Mouse (Mus musculus) layer of hippocampus, adult 9-10 months (tissue): ENCODE measurements around the gene Slc24a4.

ENCODE experiments used
- DNase-seq: peaks from one replicate; pipeline ENCODE4 v3.0.0; 2022; ENCODE audit warnings: low spot score

Gene Slc24a4

GRCm38 (mm10) chr12:102128081-102128790 lies at the start of gene Slc24a4:
TSS of gene Slc24a4 (plus strand) at chr12:102128733.
- no peak for DNase-seq

- DNase-seq, result no peak
These were observed 45.7 kb upstream of the Slc24a4 start for GRCm38 (mm10) chr12:102082648-102083425.

GRCm38 (mm10) chr12:102090535-102090934 lies 38.0 kb upstream of the Slc24a4 start:
- no peak for DNase-seq

- no peak for DNase-seq
These were observed 36.0 kb upstream of the Slc24a4 start for GRCm38 (mm10) chr12:102092342-102093094.

GRCm38 (mm10) chr12:102105990-102106389 lies 22.5 kb upstream of the Slc24a4 start:
- no peak for DNase-seq

GRCm38 (mm10) chr12:102108851-102109250 lies 19.7 kb upstream of the Slc24a4 start:
- DNase-seq, result no peak

- peak; percentile 63 for DNase-seq
These were observed 16.0 kb upstream of the Slc24a4 start for GRCm38 (mm10) chr12:102112491-102112890.

- DNase-seq, result no peak
These were observed 15.6 kb upstream of the Slc24a4 start for GRCm38 (mm10) chr12:102112901-102113300.

GRCm38 (mm10) chr12:102113391-102113790 lies 15.1 kb upstream of the Slc24a4 start:
- no peak for DNase-seq

GRCm38 (mm10) chr12:102116580-102116979 lies 12.0 kb upstream of the Slc24a4 start:
- DNase-seq, result no peak

GRCm38 (mm10) chr12:102118014-102118413 lies 10.5 kb upstream of the Slc24a4 start:
- no peak for DNase-seq

- DNase-seq, result no peak
These were observed 932 bp upstream of the Slc24a4 start for GRCm38 (mm10) chr12:102127601-102128000.

- DNase-seq, result no peak
These were observed 416 bp downstream of the Slc24a4 start for GRCm38 (mm10) chr12:102128791-102129507.

- no peak for DNase-seq
These were observed 1.0 kb downstream of the Slc24a4 start for GRCm38 (mm10) chr12:102129508-102130030.

- peak; percentile 53 for DNase-seq
These were observed 11.2 kb downstream of the Slc24a4 start for GRCm38 (mm10) chr12:102139710-102140109.

GRCm38 (mm10) chr12:102141330-102141729 lies 12.8 kb downstream of the Slc24a4 start:
- no peak for DNase-seq

- DNase-seq, result no peak
These were observed 19.1 kb downstream of the Slc24a4 start for GRCm38 (mm10) chr12:102147678-102148077.

- DNase-seq, result no peak
These were observed 20.2 kb downstream of the Slc24a4 start for GRCm38 (mm10) chr12:102148746-102149145.

- no peak for DNase-seq
These were observed 22.7 kb downstream of the Slc24a4 start for GRCm38 (mm10) chr12:102151185-102151584.

- no peak for DNase-seq
These were observed 25.3 kb downstream of the Slc24a4 start for GRCm38 (mm10) chr12:102153796-102154195.

GRCm38 (mm10) chr12:102154815-102155214 lies 26.3 kb downstream of the Slc24a4 start:
- no peak for DNase-seq

- DNase-seq, result no peak
These were observed 36.1 kb downstream of the Slc24a4 start for GRCm38 (mm10) chr12:102164632-102165031.
